Mouse (Mus musculus): ENCODE measurements at regions not wholly inside any gene's neighbourhood (a gene's known extent, or its start where the extent isn't known, plus 50 kb on each side); places are given as distances from the start of the nearest gene placed in this dataset.

DNA sequence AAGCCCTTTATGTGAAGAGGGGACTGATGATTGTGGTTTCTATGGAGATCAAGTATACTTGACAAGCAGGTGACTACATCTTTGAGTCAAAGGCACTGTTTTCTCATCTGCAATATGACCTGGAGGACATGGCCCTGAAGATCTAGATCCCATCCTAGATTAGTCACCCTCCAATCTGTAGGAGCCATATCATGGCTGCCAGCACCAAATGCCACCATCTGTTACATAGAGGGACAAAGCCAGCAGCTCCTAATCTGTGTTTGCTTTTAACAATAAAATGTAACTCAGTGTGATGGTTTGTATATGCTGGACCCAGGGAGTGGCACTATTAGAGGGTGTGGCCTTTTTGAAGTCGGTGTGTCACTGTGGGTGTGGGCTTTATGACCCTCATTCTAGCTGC, 156.1 kb downstream of the Usp46 start:
- intact Hi-C loops (cut with DNase I), result no loop called here
- DNase-seq, result no peak

DNA sequence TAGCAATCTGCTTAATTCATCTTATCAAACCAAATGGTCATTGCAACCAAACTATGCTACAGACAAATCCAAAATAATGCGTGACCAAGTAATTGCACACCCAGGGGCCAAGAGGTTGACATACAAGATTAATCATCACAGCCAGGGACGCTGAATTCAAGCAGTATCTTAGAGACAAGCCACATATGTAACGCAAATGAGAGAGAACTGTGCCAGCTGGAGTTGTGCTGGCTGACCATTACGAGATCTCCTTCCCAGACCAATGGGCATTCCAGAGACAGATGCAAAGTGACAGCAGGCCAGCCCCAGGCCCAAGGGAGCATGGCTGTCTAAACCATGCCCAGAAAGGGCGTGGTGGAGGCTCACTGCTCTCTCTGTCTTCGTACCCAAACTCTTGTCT, 155.1 kb downstream of the Usp46 start:
- peak; percentile 67 for DNase-seq
- intact Hi-C loops (cut with DNase I), result no loop called here

DNA sequence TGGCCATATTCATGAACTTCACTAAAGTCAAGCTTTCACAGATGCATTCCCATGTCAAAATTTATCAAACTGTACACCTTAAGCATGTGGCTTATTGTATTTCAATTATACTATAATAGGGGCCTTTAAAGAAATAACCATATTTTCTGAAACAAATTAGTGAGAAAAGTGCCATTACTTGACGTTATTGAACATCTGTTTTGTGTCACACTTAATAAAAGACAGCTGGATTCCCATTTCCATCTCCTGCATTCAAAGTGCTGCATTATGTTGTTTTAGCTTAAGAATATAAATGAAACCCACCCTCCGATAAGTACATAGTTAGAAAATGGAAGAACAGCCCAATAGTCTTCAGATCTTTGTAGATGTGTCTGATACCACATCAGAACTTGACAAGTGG, 150.2 kb downstream of the Usp46 start:
- DNase-seq, result no peak
- intact Hi-C loops (cut with DNase I), result no loop called here

DNA sequence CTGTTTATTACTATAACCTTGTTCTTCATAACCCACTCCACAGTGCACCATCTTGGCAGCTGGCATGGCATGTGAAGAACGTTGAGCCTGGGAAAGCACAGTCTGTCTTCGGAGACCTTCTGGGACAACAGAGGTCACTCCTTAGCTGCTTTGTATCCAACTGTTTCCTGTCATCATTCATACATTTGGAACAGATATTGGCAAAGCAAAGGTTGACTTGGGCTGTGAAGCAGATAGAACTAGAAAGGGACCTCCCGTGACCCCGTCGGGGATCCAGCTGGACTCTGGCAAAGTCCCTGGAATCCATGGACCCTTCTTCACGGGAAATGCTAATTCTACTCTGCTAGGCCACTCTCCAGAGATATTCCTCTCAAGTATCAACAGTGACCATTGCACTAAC, 148.3 kb downstream of the Usp46 start:
- intact Hi-C loops (cut with DNase I), result no loop called here
- DNase-seq, result peak; percentile 36

DNA sequence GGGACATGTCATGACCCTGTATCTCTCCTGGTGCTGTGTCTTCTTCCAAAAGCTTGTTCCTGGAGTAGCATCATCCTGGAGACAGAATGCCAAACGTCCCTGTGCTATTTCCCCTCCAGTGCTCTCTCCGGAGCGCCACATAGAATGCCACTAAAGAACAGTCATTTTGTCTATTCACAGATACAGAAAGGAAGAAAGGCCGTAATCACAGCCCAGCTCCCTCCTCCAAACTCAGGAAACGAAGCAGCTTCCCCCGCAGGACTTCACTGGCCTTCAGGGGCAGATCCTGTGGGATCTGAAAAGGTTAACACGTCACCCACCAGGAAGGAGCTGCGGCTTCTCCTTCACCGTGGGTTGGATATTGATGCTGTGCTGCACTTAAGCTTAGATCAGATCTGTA, 140.7 kb downstream of the Usp46 start:
- no peak for DNase-seq
- intact Hi-C loops (cut with DNase I), result no loop called here

DNA sequence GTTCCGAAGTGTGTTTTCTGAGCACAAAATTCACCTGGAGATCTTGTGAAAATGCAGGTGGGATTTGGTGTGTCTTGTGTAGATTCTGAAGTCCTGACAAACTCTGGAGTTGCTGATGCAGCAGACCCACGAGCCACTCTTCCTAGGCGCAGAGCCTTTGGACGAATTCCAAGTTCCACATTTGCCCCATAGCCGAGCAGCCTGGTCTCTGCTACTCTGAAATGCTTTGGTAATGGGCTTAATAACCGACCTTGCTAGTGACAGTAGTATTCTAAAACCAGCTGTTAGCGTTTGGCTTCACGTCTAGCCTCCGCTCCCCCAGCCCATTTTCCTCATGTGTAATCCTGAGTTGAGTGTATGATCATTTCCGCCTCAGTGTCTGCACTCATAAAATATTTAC, 139.5 kb downstream of the Usp46 start:
- intact Hi-C loops (cut with DNase I), result no loop called here
- no peak for DNase-seq

DNA sequence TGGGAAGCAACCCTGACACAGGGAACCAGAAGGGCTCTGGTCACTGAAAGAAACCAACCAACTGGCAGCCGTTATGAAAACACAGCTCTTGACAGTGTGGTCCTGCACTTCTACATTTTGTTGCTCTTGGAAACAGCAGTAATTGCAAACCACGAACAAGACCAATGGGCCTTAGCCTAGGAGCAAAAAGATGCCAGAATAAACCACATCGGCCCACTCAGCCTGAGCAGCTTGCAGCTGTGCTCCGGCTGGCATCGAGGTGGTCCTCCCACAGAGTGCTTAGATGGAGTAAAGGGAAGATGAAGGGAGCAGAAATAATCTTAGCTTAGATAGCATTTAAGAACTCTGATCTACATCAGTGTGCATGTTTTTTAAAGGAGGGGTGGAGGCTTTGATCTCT, 138.0 kb downstream of the Usp46 start:
- intact Hi-C loops (cut with DNase I), result no loop called here
- no peak for DNase-seq

DNA sequence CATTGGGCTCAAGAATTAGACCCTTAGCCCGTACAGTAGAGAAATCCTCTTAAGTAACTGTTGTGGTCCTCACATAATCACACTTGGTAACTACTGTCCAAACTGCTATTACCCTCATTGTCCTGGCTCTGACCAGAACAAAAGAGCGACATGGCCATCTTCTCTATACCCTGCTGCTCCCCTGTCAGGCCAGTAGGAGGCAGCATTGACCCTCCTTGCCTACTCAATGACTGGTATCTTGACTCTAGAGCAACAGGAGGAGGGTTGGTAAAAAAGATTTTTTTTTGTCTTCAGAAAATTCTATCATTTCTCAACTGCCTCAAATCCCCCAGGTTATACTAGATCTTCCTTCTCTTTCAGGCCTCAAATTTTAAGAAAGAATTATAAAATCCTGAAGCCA, 130.4 kb downstream of the Usp46 start:
- peak; percentile 42 for DNase-seq
- intact Hi-C loops (cut with DNase I), result no loop called here

DNA sequence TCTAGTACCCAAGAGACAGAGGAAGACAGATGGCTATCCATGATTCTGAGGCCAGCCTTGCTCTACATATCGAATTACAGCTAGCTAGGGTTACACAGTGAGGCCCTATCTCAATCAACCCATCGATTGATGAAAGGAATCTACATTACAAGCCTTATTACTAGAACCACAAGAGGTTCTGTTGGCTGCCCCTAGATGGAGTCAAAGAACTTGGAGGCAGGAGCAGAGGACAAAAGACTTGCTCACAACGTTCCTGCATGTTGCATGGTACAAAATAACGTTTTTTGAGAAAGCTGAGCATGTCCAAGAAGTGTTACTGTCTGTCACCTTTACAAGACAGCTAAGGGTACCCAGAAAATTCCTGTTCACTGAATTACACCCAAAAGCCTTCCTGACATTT, 129.8 kb downstream of the Usp46 start:
- DNase-seq, result no peak
- intact Hi-C loops (cut with DNase I), result no loop called here

DNA sequence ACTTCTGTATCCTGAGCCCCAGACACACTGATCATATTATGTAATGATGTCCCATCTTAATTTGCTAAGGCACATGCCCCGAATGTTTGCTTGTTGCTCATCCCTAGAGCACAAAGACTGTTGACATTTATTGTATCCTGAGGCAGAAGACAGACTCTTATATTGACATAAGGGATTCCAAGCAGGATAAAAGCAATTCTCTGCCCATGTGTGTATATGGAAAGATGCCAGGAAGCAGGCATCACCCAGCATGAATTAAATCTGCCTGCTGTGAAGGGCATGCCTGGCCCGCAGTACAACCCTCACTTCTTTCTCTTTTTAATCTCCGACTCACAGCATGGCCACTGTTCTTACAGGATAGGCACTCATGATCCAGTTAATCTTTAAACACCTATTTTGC, 125.3 kb downstream of the Usp46 start:
- intact Hi-C loops (cut with DNase I), result no loop called here

DNA sequence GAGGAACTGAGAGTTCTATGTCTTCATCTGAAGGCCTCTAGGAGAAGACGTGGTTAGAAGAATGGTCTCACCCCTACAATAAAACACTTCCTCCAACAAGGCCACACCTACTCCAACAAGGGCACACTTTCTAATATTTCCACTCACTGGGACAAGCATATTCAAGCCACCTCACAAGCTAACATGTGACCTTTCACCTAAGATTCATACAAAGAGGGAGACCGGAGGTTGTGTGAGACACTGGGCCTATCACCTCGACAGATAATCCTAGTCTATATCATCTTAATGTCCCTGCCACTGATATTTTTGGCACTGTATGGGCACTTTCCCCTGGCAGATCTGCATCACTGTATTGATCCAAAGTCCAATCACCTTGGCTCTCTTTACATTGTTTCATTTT, 122.6 kb downstream of the Usp46 start:
- intact Hi-C loops (cut with DNase I), result no loop called here

More for the DNA sequence above, 125.3 kb downstream of the Usp46 start:
- DNase-seq, result peak; percentile 30

DNA sequence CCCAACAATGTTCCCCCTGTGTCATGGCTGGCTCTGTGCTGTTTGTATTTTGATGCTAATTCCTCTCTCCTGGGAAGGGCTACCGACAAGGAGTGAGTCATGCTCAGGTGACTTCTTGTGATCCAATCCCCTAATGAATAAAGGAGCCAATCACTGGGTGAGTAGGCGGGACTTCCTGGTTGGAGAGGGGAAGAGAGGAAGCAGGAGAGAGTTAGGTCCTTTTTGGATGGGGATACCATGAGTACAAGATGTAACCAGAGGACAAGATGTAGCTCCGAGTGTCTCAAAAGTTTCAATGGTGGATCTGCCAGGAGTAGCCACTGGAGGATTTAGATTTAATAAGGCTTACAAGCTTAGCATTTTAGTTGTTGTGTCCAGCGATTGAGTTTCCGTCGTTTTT, 122.1 kb downstream of the Usp46 start:
- DNase-seq, result no peak
- intact Hi-C loops (cut with DNase I), result no loop called here

More for the DNA sequence above, 122.6 kb downstream of the Usp46 start:
- no peak for DNase-seq

DNA sequence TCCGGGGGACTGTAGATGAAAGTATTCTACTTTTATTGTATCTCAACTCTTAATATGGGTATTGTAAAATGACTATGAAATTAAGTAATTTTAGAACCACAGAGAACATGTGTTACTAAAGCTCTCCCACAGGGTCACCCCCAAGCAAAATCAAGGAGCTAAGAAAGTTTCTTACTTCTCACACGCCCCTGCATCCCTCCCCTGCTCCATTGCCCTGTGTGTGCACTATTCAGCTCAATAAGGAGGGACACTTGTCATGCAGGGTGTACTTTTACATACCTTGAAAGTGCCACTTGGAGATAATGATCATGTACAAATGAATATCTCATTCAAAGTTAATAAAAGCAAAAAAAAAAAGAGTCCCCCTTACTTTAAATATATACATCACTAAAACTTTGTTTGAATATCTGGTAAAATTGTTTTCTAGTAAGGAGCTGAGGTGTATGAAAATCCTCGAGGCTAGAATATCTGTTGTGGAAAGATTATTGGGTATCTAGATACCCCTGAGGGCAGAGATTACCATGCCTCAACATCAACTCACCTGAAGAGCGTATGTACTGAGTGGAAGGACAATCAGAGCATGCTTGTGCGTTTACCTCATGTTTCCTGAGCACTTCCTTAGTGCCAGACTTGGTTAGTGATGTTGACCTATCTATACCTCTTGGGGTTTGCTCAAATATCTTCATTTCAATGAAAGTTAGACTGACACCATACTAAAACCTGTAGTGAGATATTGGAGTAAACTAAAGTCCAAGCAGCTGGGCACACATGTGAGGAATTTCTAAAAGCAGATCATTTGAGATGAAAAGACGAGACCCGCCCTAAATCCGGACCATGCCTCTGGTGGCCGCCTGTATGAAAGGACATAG, 120.0 kb downstream of the Usp46 start:
- DNase-seq, result no peak
- intact Hi-C loops (cut with DNase I), result no loop called here
